Mouse (Mus musculus): ENCODE results near the gene Rgs14.
A peak's percentile ranks its signal among the peaks of the same experiment; 100 is the strongest.

Gene Rgs14

GRCm38 (mm10) chr13:55369531-55370114 is at the start of gene Rgs14:
Rgs14 (plus strand) TSS chr13:55369732.
- DNase-seq, result peak; percentile 64

DNA sequence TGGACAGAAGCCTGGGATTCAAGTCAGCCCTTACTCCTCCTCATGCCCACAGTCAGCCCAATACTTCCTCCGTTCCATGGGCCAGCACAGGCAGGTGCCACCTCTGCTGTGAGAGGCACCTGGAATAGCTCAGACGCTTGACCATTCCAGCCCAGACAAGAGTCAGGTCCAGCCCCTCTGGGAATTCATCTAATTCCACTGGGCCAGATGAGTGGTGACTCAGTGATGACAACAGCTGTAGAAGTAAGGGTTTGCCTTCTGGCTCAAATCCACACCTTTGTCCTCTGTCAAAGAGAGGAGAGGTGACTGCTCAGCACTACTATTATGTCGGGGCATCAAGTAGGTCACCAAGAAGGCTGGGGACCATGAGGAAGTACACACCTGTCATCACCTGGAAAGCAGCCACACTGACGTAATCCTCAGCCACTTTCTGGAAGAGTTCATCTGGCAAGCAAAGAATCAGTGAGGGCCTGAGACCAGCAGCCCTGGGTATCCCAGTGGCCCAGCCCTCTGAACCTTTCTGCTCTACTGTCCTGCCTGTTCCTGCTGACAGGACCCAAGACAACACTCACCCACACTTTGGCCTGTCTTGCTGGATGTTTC is 49.5 kb upstream of the Rgs14 start, which contains the start of gene Prelid1:
Gene Prelid1, plus strand, starts transcription at position 570 of the 603 bp plus-strand sequence.
- no peak for DNase-seq

DNA sequence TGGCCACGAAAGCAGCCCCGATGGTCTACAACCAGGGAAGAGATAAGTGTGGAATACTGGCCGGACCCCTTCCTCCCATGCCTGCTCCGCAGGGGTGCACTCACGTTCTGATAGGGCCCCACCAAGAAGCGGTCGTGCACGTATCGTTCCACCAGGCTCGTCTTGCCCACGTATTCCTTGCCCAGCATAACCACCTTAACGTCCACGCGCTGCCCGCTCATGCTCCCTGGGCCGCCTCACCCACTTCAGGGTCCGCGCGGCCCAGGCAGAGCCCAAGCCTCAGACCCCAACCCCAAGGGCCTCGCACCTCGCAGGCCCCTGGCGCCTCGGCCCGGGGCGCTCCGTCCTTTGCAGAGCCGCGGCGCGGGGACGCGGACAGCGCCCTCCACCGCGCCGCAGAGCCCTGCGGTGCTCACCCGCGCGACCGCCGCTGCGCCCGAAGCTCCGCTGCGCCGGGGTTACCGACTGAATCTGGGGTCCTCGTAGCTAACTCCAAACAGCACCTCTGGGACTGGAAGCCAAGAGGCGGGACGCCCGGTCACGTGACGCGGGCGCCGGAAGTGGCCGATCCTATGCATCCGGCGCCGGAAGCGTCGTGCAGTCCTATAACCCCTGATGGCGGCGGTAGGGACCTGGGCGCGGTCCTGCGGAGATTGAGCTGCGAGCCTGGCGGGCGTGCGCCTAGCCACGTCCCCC is 48.0 kb upstream of the Rgs14 start, which contains the start of gene Rab24:
Gene Rab24, minus strand, starts transcription at position 513 of the 696 bp plus-strand sequence.
- peak; percentile 92 for DNase-seq

DNA sequence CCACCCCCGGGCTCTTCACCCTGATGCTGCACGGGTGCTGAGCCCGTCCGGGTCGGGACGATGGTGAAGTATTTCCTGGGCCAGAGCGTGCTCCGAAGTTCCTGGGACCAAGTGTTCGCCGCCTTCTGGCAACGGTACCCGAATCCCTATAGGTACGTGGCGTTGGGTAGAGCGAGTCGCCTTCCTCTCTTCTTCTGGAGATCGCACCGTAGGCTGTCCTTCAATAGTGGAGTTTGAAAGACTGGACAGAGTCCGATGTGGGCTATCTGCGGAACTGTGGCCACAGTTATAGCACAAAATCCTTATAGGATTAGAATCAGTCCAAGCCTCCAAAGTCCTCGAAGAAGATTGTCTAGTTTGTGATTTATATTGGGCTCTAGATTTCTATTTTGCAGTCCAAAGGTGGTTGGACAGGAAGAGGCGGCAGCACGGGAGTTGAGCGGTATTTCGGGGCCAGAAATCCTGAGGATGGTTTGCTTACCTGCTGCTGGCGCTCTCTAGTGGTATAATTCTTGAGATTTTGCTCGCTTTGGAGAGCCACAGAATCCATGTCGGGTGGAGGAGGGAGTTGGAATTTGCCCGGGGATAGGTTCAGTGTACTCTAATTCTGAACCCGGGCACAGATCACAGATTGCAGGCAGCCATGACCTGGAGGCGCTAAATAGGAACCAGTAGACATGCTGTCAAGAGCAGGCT is 47.3 kb upstream of the Rgs14 start:
- peak; percentile 56 for DNase-seq

DNA sequence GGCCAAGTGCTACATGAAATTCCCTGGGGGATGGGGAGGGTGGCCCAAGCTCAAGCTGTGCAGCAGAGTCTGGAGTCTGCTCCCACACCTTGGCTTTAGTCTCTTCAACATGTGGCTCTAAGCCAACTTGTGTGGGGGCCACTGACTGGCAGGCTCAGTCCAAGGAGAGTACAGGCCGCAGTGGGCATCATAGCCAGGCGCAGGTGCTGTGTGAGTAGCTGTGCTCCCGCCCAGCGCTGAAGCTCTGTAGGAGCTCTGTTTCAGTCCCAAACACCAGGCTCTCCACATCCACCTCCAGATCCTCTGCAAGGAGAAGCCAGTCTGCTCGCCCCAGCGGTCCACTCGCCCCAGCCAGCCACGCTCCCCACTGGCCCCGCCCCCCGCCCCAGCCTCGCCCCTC is 43.9 kb upstream of the Rgs14 start:
- peak; percentile 47 for DNase-seq

- no peak for DNase-seq
These were observed 42.4 kb upstream of the Rgs14 start for GRCm38 (mm10) chr13:55327169-55327568.

- peak; percentile 94 for DNase-seq
These were observed 41.9 kb upstream of the Rgs14 start for GRCm38 (mm10) chr13:55327633-55328032.

DNA sequence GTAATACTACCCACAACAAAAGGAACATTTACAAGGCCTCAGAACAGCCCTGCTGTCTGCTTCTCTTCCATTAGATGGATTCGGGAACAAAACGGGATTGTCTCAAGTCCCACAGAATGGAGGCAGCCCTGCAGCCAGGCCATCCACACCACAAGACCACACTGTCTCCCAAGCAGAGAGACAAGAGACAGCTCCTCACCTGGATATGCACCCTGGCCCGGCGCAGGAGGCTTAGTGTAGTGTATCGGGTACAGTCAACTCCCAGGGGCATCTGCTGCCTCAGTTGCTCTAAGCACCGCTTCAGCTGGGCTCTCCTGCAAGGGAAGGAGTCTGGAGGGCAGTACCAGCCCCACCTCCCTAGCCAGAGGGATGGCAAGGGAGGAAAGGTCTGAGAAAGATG is 41.4 kb upstream of the Rgs14 start:
- DNase-seq, result no peak

DNA sequence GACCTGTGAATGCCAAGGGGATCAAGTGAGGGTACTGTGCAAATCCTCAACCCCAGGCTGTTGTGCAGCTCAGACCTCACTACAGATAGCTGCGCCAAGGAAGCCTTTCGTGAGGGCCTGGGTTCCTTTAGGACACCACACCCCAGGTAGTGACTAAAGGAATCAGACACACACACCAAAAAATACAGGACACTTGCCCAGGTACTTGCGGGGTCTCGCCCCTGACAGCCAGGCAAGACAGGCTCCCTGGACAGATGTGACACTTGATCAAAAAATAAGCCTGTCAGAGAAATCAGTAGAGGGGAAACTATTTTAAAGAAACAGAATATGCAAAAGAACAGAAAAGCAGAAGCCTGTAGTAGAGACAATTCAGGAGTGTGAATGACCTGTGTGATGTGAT is 40.9 kb upstream of the Rgs14 start:
- DNase-seq, result no peak

- DNase-seq, result peak; percentile 31
These were observed 40.3 kb upstream of the Rgs14 start for GRCm38 (mm10) chr13:55329109-55329682.

DNA sequence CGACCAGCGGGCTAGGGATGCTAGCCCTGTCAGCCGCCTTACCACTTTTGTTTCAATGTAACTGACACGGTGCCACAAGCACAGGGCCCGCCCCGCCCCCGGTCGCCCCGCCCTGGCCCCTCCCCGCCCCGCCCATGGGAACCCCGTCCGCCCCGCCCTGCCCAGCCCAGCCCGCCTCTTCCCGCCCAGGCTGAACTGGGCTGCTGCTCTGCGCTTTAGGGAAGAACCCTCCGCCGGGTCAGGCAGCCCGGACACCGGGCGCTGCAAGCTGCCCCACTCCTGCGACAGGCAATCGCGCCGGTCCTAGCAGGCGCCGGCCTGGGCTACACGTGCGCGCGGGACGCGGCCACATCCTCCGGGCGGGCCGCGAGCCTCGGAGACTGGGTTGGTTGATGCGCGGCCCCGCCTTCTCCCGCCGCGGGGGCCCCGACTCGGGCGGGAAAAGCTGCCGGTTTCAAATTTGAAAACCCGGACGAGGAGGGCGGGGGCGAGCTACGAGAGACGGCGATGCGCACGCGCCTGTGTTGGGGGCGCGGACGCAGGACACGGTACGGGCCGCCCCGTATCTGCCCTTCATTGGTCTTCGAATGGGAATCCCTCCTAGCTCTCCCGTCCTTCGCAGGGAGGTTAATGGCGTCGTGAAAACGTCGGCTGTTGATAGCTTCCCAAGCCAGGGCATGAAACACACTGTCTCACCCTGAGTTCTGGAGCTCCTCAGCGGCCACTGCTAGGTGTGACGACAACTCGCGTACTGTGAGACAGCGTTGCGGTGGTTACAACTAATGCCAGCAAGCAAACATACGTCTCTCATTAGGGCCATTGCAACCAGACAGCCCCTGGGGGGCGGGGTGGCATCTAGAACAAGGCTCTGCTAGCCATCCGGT is 39.6 kb upstream of the Rgs14 start, which contains the start of gene Mxd3:
Gene Mxd3, minus strand, starts transcription at position 141 of the 884 bp plus-strand sequence.
- peak; percentile 81 for DNase-seq

DNA sequence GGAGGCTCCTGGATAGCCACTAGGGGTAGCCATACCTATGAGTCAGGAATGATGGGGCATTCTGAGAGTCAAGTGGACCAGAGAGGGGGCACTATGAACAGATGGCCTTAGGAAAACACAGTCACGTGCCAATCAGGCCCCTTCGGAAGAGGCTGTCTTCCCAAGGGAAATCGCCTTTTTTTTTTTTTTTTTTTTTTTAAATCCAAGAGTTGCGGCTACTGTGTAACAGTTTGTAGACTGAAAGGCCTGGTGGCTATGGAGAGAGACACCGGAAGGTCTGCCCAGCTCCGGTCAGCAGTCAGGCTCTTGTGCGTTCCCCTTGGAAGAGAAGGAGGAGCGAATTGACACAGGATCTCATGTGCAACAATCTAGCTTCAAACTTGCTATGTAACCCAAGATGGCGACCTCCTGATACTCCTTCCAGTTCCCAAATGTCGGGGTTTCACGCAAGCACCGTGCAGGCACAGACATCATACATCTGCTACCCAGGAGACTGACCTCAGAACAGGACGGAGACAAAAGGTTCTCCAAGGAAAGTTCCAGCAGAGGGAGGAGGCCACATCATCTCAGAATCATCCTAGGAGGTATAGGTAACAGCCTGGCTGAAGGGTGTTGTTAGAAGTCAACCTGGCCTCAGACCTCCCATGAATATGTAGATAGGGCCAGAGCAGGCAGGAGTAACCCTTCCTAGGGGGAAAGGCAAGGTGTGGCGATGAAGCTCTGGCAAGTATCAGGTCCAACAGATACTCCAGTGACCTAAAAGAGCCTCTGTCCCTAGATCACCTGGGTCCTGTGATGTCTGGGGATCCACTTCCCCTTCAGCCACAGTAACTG is 38.7 kb upstream of the Rgs14 start:
- DNase-seq, result no peak

- no peak for DNase-seq
These were observed 37.2 kb upstream of the Rgs14 start for GRCm38 (mm10) chr13:55332331-55332730.

DNA sequence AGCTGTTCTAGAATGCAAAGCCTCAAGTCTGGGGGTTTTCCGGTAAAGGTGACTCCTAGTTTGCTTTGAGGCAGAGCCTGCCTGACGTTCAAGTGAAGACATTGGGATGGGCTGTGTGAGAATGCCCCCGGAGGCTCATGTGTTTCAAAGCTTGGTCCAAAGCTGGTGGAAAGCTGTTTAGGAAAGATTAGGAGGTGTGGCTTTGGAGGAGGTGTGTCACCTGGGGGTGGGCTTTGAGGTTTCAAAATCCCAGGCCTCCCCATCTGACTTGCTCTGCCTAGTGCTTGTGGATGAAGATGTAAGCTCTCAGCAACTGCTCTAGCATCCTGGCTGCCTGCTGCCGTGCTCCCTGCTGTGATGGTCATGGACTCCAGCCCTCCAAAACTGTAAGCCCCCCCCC is 33.8 kb upstream of the Rgs14 start:
- no peak for DNase-seq

GRCm38 (mm10) chr13:55337341-55337975 is 32.1 kb upstream of the Rgs14 start:
- no peak for DNase-seq

GRCm38 (mm10) chr13:55338131-55339054 is 31.1 kb upstream of the Rgs14 start:
- DNase-seq, result no peak

GRCm38 (mm10) chr13:55339259-55339658 is 30.3 kb upstream of the Rgs14 start:
- no peak for DNase-seq

GRCm38 (mm10) chr13:55342469-55342868 is 27.1 kb upstream of the Rgs14 start:
- DNase-seq, result no peak

GRCm38 (mm10) chr13:55344286-55344685 is 25.2 kb upstream of the Rgs14 start:
- DNase-seq, result peak; percentile 75
